Mouse (Mus musculus) forebrain, embryonic 14.5 days (tissue): ENCODE measurements around the gene Gdap1l1. TPM values are rescaled to one million over a fixed set of nuclear protein-coding genes. Genes with fewer than 3 reads are reported as not detected.

Experiments used
- ATAC-seq: fragments of 200-750 bp; cut with Nextera tagmentation; 2 replicates; pipeline ENCODE4 v1.8.0; 2017; ENCODE audit warnings: mild to moderate bottlenecking, moderate library complexity
- DNase-seq: peaks from one replicate; pipeline ENCODE4 v3.0.0-alpha.2; 2015; ENCODE audit warnings: low spot score
- H3K27ac ChIP-seq: fragments of 300-500 bp; sonication (generic); 2 replicates; pipeline ENCODE4 v1.5.1; 2014; ENCODE audit warnings: low read depth, mild to moderate bottlenecking, control low read depth, low read length, moderate library complexity
- H3K27me3 ChIP-seq: fragments of 300-500 bp; sonication (generic); replicated peaks from 2 replicates; pipeline ENCODE4 v1.6.1; 2014; ENCODE audit warnings: low read length, control low read depth, mixed read lengths; ENCODE audit not compliant: control insufficient read depth, insufficient read depth
- H3K36me3 ChIP-seq: fragments of 300-500 bp; sonication (generic); 2 replicates; pipeline ENCODE4 v1.6.1; 2014; ENCODE audit warnings: low read length, control low read depth; ENCODE audit not compliant: control insufficient read depth, insufficient read depth
- H3K4me1 ChIP-seq: fragments of 300-500 bp; sonication (generic); 2 replicates; pipeline ENCODE4 v1.6.1; 2014; ENCODE audit warnings: antibody characterized with exemption, low read length, control low read depth; ENCODE audit not compliant: control insufficient read depth, insufficient read depth
- H3K4me2 ChIP-seq: fragments of 300-500 bp; sonication (generic); 2 replicates; pipeline ENCODE4 v1.6.1; 2014; ENCODE audit warnings: mild to moderate bottlenecking, control low read depth, low read length
- H3K4me3 ChIP-seq: fragments of 300-500 bp; sonication (generic); 2 replicates; pipeline ENCODE4 v1.5.1; 2014; ENCODE audit warnings: low read depth, low read length, control low read depth
- H3K9ac ChIP-seq: fragments of 300-500 bp; sonication (generic); 2 replicates; pipeline ENCODE4 v1.6.1; 2014; ENCODE audit warnings: mild to moderate bottlenecking, low read length, control low read depth, moderate library complexity
- H3K9me3 ChIP-seq: fragments of 300-500 bp; sonication (generic); replicated peaks from 2 replicates; pipeline ENCODE4 v1.6.1; 2016; ENCODE audit warnings: low read length, control low read depth, mixed read lengths; ENCODE audit not compliant: control insufficient read depth
- WGBS: fragments of 180-500 bp; shearing (Covaris S2); extraction: QIAGEN DNeasy Blood & Tissue Kit; methylation state at CpG from one replicate; pipeline ENCODE4 v1.1.7; 2014; 5-methylcytosine and 5-hydroxymethylcytosine counted together
- polyA plus RNA-seq: library from polyadenylated mRNA; unstranded; fragments of >200 nt; fragmentation: Nextera tagmentation; extraction: Ambion mirVana; gene quantifications from 2 replicates; pipeline ENCODE4 v1.2.1, GENCODE M21; 2014

Gdap1l1 gene
- polyA plus RNA-seq, 1 experiment from 2014 or later = 107 TPM

GRCm38 (mm10) chr2:163494456-163494855, 56.2 kb downstream of the Gdap1l1 start:
- Histone ChIP-seq H3K9ac (no peak overlapping the region), H3K4me3 (no peak overlapping the region), H3K4me1 (no peaks in the 10 kb centered on the region), H3K27me3 (no peaks in the 10 kb centered on the region), H3K4me2 (no peak overlapping the region), H3K27ac (no peak overlapping the region), H3K9me3 (no peaks in the 10 kb centered on the region), H3K36me3 (no peaks in the 10 kb centered on the region)
- ATAC-seq (no peak), DNase-seq (no peak)
- 52% methylated on average over 6 of the region's 6 CpGs for WGBS

GRCm38 (mm10) chr2:163502219-163502618, 63.9 kb downstream of the Gdap1l1 start:
- ATAC-seq = no peak
- Histone ChIP-seq H3K27ac (no peak overlapping the region), H3K4me3 (no peak overlapping the region), H3K9me3 (no peaks in the 10 kb centered on the region), H3K4me2 (no peak overlapping the region), H3K27me3 (no peaks in the 10 kb centered on the region), H3K4me1 (no peaks in the 10 kb centered on the region), H3K36me3 (no peaks in the 10 kb centered on the region), H3K9ac (no peak overlapping the region)
- 75% methylated on average over 2 of the region's 2 CpGs for WGBS
- no peak for DNase-seq

- Histone ChIP-seq H3K27me3 (no peaks in the 10 kb centered on the region), H3K36me3 (no peaks in the 10 kb centered on the region), H3K4me2 (no peak overlapping the region), H3K4me3 (no peak overlapping the region), H3K9me3 (no peaks in the 10 kb centered on the region), H3K4me1 (no peaks in the 10 kb centered on the region), H3K9ac (no peak overlapping the region), H3K27ac (no peak overlapping the region)
- no peak for ATAC-seq
- DNase-seq = no peak
- WGBS = 84% methylated on average over 7 of the region's 7 CpGs
Observed at GRCm38 (mm10) chr2:163503191-163503590, 64.9 kb downstream of the Gdap1l1 start.

Other genes starting within 250 kb of the Gdap1l1 start
- gene Tox2, start 235.4 kb upstream of the Gdap1l1 start, polyA plus RNA-seq = 16.5 and 19.2 TPM in 2 replicates
- gene Jph2, start 40.5 kb upstream of the Gdap1l1 start, polyA plus RNA-seq = 0.08 and 0.15 TPM in 2 replicates
- 83.6 and 90.3 TPM in 2 replicates for gene Oser1, start 13.8 kb upstream of the Gdap1l1 start, polyA plus RNA-seq
- gene Fitm2, start 34.2 kb downstream of the Gdap1l1 start, polyA plus RNA-seq = 8.6 and 10.4 TPM in 2 replicates
- gene R3hdml, start 53.8 kb downstream of the Gdap1l1 start, polyA plus RNA-seq = 0.40 TPM in 1 of 2 replicates, not detected in the other
- gene Hnf4a, start 68.3 kb downstream of the Gdap1l1 start, polyA plus RNA-seq = not detected in 2 replicates
- gene Ttpal, start 163.8 kb downstream of the Gdap1l1 start, polyA plus RNA-seq = 44.8 and 46.7 TPM in 2 replicates
- 37.3 and 37.9 TPM in 2 replicates for gene Serinc3, start 206.7 kb downstream of the Gdap1l1 start, polyA plus RNA-seq
- gene Pkig, start 219.9 kb downstream of the Gdap1l1 start, polyA plus RNA-seq = 163 and 181 TPM in 2 replicates